Mouse (Mus musculus) mouse trophoblast stem cell (cell line): ENCODE data around the gene Gstm1.
"Not testable (repeated sequence)": the region's sequence is repeated elsewhere in the genome, so short reads cannot be mapped to it uniquely, and the experiment has no call there.

Experiments used
- in situ Hi-C, 2 experiments: fragments of 300-500 bp; cut with MseI, MboI; formaldehyde crosslinking; loops; 2 replicates in 1 of 2; 3 replicates in 1 of 2; pipeline ENCODE4 v1.15.1; 2025

Gstm1 gene

DNA sequence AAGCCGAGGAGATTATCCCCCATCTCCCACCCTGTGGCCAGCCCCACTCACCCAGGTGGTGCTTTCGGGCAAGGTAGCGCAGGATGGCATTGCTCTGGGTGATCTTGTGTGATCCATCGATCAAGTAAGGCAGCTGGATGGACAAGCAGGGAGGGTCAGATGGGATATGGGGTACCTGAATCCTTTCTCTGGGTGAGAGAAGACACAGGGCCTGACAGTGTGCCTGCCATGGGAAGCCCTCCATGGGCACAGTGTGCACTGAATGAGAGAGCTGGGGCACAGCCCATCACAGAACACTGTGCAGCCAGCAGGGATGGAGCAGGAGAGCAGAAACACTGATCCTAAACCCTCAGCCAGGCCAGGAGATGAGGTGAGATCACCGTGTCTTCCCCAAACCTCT, 1.3 kb downstream of the Gstm1 start:
- in situ Hi-C loops, result not testable (repeated sequence)

DNA sequence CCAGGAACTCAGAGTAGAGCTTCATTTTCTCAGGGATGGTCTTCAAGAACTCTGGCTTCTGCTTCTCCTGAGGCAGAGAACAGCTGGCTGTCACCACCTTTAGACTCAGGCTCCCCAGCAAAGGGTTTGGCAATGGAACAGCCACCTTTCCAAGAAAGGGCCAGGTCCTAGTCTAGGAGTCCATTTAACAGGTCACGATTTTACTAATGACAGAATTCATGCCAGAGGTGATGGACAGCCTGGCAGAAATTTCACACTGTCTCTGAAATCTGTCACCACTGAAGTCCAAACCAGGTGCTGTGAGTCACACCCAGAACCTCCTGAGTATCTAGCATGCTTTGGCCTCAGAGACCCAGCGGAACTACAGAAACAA, 2.8 kb downstream of the Gstm1 start:
- in situ Hi-C loops, result no loop called here

DNA sequence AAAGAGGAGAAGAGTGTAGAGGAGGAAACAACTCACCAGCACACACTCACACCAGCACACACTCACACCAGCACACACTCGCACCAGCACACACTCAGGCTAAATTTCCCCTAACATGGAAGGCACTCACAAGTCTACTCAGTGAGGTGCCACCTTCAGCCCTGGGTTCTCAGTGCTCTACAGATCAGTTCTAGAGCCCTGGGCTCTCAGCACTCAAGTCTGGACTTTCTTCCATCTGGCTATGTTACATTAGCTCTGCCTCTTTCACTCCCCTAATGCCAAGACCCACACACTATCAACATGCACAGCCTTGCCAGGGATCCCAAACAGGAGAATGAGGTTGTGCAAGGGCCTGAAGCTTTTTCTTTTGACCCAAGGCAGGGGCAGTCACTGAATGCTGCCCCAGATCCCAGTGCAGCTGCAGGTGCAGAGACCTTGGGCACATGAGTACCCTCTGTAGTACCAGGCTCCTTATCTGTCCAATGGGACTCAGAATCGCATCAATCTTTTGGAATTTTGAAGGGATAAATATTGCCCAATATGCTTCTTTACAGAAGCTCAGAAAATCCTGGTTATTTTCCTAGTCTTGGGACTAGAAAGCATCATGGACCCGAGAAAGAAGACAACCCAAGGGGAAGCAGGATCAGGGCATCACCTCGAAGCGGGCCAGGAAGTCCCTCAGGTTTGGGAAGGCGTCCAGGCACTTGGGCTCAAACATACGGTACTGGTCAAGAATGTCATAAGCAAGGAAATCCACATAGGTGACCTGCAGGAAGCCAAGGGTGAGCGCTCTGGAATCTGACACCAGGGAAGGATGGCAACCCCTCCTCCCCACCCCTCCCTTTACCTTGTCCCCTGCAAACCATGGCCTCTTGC, 3.4 kb downstream of the Gstm1 start:
- in situ Hi-C loops, result no loop called here

DNA sequence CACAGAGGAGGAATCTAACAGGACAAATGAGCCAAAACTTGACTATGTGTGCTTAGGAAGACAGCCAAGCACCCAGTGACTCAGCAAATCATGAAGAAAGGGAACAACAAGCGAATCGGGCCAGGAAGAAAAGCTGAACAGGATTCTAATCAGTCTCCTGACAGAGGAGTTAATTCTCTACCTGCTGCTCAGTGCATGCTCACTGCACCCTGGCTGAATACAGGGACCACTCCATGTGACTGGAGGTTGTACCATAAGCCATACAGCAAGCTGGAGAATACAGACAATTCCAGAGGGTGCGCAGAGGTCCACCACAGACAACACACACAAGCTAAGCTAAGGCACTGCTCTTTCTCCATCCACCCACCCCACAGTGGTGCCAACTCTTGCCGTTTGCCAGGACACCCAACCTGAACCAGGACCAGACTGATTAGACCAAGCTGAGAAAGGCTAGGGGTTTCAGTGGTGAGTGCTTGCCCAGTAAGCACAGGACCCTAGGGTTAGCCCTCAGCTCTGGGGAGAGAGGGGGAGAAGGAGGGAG, 4.4 kb downstream of the Gstm1 start:
- in situ Hi-C loops, result no loop called here

DNA sequence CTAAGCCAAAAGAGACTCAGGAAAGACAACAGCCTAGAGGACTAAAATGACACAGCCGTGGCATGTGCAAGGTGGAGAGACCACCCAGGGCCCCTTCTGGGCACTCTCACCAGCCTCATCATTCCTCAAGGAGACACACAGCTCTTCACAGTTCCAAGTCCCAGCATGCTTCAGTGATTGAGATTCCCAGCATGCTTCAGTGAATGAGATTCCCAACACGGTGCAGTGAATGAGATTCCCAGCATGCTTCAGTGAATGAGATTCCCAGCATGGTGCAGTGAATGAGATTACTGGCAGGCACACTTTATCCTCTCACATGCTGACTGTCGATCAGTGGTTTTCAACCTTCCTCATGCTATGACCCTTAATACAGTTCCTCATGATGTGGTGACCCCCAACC, 6.2 kb downstream of the Gstm1 start:
- in situ Hi-C loops, result no loop called here

DNA sequence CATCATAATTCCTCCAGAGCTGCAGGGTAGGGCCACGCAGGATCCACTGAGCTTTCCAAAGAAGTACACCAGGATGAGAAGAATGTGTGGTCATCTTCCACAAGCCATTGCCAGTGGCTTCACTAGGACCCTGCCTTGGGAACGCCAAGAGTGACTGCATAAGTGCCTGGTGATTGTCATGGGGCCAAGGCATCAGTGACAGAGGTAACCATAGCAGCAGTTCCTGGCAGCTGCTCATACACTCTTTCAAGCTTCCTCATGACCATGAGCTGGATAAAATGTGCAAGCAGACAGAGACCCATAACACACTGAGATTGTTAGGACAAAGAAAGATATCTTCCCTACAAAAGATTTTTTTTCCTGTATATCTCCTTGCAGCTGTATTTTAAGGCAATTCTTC, 7.5 kb downstream of the Gstm1 start:
- in situ Hi-C loops, result no loop called here

DNA sequence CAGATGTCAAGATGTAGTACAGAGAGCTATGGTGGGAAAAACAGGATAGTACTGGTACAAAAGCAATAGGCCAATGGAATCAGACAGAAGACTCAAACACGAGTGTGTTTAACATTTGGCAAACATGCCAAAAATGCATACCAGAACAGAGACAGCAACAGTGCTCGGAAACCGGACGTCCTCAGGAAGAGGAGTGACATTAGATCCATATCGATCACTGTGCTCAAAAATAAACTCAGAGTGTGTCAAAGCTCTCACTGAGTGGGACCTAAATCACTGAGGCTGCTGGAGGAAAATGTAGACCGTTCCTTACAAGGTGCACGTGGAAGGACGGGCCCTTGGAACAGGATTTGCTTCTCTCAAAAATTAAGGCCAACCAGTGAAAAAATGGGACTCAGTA, 15.8 kb downstream of the Gstm1 start:
- in situ Hi-C loops, result no loop called here

DNA sequence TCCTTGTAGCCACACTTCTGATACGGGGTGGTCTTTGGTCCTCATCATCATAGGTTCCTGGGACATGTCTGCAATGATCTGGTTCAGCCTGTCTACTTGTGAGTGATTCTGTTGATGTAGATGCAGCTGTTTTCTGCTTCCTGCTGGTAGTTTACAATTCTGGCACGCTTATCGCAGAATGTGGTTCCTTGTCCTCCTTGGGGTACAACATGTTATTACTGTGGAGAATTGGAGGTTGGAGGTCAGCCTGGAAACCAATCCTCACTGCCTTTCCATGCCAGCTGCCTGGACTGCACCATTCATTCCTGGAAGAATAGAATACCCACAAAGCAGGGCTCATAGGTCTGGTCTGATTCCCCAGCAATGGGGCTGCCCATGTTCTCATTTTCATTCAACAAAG, 18.3 kb downstream of the Gstm1 start:
- in situ Hi-C loops, result no loop called here

DNA sequence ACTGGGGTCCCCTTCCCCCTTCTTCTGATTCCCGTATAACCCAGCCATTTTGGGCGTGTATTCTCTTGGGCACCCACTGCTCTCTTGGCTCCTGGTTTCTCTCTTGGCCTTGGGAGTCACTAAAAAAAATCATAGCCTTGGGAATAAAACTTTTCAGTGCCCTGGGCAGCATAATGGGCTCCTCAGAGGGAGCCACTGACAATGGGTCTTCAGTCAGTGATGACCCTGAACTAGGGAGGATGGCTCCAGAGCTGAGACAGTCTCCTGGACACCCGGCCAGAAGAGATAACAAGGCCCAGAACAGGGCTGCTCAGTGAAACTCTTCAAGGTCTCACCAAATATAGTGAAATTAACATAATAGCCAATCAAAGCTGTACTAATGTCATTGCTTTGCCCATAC, 19.2 kb downstream of the Gstm1 start:
- in situ Hi-C loops, result no loop called here

DNA sequence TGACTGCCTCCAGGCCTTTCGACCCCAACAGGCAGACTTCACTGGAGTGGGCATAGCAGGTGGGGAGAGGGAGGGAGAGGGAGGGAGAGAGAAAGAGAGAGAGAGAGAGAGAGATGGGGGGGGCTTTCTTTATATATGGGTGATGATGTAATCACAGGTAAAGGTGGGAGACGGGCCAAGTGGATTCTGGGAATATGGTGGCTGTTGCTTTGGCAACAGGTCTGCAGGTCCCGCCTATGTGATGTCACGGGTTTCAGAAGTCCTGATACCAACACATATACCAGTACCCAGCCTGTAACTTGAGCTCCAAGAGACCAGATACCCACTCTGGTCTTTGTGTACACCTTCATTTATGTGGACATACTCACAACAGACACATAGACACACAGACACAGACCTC, 21.2 kb downstream of the Gstm1 start:
- in situ Hi-C loops, result no loop called here

DNA sequence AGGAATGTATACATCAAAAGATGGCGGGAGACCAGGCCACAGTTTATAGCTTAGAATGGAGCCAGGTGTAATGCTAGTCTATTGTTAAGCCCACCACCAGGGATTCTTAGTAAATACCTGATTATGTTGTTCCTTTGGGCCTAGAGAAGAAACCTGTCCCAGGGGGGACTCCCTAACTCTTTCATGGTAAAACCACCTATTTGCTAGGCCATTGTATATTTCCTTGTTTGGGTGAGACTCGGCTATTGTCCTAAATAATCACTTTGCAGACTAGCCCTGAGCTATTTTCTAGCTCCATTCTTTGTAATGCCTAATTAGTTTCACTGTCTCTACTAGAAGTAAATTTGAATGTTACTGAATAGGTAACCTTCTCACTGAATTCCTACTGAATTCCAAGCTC, 21.8 kb downstream of the Gstm1 start:
- in situ Hi-C loops, result not testable (repeated sequence)

DNA sequence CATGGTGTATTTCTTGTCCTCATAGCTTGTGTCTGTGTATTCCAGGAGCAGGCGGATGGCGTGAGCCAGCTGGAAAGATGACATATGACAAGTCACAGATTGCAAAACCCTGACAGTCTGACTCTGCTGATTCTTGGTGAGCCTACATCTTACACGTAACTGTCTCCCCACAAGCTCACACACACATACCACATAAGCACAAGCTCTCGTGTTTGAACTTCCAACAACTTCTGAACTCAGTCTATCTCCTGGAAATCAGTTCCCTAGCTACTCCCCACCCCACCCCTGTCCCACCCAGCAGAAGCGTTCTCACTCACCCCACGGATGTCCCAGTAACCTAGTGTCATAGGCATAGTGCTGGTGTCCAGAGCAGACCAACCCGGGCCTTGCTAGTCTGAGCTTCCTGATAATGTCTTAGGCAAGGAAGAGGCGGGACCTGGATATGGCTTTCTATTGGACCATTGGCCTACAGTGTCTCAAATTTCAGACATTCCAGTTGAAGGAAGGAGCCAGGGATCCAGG, 31.7 kb downstream of the Gstm1 start, which contains the start of gene Gstm2:
Gstm2 (minus strand) TSS at position 413 of the 522 bp plus-strand sequence.
- in situ Hi-C loops, result no loop called here

DNA sequence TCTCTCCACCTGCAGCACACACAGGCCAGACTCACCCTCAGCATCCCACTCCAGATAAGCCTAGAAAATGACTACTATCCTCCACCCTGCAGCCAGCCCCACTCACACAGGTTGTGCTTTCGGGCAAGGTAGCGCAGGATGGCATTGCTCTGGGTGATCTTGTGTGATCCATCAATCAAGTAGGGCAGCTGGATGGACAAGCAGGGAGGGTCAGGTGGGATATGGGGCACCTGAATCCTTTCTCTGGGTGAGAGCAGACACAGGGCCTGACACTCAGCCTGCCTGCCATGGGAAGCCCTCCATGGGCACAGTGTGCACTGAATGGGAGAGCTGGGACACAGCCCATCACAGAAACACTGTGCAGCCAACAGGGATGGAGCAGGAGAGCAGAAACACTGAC, 32.6 kb downstream of the Gstm1 start:
- in situ Hi-C loops, result not testable (repeated sequence)

DNA sequence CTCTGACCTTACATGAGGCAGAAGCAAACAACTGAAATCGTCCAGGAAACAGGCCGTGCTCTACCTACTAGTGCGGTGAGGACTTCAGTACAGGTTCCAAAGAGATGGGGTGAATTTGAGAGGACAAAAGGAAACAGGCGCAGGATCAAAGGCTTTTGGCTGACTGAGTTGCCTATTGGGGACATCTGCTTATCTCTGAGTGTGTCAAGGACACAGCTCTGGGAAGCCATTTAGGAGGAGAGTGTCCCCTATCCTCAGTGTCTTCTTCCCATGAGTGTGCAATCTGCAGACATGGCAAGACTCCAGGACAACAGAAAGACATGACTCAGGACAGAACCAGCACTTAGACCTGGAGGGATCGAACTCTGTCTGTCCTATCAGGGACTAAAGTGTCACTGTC, 33.3 kb downstream of the Gstm1 start:
- in situ Hi-C loops, result no loop called here

DNA sequence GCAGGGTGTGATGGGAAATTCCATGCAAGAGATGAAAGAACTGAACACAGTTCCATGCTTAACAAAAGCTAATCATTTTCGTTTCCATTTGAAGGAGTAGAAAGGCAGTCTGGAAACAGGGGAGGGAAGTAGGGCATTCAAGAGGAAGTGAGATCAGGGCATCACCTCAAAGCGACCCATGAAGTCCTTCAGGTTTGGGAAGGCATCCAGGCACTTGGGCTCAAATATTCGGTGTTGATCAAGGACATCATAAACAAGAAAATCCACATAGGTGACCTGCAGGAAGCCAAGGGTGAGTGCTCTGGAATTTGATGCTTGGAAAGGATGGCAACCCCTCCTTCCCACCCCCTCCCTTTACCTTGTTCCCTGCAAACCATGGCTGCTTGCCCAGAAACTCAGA, 34.0 kb downstream of the Gstm1 start:
- in situ Hi-C loops, result no loop called here

DNA sequence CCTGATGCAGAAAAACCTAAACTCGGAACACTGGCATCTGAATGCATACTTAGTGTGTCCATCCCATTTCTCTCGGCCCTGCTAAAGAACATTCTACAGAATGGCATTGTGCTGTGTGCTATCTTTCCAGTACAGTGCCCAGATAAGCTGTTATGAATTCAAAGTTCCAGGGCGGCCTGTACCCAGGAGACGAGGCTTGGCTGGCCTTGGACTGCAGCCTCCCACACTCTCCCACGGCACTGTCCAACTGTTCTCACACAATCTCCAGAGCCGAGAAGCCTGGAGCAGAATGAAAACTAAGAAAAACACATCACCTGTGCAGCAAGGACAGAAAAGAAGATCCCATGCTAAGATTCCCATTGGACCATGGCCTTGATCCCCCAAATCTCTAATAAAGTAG, 35.0 kb downstream of the Gstm1 start:
- in situ Hi-C loops, result no loop called here

DNA sequence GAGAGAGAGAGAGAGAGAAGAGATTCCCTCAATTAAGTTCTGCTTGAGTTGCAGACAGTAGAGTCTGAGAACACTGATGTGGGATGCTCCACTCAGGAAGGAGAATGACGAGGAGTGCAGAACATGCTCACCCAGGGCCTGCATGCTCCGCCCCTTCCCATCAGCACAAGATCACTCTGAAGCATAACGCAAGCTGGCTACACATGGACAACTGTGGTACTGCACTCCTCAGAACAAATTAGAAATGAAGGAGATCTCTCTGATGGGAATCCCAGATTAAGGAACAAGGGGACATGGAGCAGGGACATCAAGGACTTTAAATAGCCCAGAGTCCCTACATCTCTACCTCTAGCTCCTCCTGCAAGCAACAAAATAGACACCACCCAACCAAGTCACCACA, 36.5 kb downstream of the Gstm1 start:
- in situ Hi-C loops, result no loop called here

DNA sequence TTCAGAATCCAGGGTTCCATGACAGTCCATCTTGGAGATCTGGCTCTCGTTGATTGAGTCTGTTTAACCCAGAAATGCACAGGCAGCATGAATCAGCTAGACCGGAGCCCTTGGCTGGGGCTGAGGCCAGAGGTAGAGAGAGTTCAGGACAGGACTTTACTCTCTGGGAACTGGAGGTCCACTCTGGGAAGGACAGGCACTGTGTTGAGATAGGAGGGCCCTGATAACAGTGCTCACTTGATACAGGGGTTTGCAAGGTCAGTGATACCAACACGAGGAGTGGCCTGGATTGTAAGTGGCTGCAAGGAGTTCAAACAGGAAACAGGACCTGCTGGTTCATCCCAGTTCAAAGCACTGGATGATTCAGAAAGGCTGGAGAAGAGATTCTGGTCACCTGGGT, 40.1 kb downstream of the Gstm1 start:
- in situ Hi-C loops, result no loop called here

DNA sequence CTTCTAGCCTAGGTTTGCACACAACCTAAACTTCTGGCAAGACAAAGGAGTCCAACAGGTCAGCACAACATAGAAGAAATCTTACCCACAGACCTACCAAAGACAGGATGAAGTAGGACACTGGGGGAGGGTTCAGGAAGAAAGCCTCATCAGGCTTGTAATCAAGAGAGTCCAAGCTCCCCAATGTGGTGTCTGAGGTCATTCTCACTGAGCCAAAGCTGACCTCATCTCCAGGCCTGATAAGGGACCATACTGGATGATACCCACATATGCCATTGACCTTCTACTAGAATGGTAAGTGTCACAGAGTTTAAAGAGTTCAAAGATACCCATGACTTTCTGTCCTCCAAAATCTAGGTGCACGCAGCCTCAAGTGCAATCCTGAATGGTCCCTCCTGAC, 43.5 kb downstream of the Gstm1 start:
- in situ Hi-C loops, result no loop called here

DNA sequence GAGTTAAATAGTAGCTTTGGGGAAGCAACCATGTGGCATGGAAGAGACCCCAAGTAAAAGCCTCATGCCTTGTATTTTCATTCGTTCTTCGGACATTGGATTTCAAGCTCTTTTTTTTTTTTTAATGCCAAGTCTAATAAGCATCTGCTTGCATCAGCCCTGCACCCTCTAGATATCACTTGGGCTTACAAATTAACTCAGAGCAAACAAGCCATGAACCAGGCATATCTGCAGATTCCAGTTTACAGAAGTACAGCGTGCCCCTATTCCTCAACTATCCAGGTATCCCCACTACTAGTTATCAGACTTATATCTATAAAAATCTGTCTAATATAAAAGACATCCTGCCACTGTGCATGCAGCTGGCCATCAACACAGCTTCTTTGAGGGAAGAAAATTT, 45.7 kb downstream of the Gstm1 start:
- in situ Hi-C loops, result no loop called here

DNA sequence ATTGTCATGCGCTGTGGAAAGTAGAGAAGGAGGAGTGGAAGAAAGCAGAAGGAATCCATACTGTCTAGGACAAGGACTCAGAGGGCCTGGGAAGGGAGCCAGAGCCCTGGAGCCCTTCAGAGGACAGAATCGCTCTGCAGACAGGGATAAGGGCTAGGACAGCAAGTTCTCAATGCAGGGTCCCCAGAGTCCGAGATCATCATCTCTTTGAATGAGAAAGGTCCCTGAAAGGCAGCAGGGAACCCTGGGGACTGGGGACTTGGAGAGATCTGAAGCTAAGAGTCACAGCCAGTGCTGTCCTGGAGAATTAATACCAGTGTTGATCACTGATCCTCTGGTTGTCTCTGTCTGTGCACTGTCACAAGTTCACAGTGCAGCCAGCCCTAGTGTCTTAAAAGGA, 46.7 kb downstream of the Gstm1 start:
- in situ Hi-C loops, result not testable (repeated sequence)

DNA sequence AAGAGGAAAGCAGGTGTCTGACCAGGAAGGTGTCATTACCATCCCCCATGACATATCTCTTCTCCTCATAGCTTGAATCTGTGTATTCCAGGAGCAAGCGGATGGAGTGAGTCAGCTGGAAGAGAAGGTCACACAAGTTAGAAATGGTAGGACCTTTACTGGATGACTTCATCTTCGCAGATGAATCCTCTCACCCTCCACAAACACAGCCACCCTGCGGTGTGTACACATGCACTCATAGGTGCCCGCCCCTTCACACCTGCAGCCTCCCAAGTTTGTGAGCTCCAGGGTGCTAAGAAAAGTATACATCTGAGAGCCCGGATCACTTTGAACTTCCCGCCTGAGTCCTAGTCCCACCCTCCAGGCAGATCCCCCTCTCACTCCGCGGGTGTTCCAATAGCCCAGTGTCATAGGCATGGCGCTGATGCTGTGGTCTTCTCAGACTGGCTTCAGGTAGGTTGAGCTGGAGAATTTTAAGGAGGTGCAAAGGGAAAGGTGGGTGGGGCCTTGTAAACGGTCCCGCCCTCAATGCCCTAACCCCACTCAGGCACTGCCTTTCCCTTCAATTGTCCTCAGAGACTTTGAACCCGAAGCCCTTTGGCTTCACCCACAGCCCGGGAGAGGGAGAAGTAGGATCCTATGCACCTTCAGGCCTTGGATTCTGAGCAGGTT, 48.9 kb downstream of the Gstm1 start, which contains the start of gene Gstm3:
Gstm3 (minus strand) TSS at position 560 of the 672 bp plus-strand sequence.
- in situ Hi-C loops, result no loop called here

DNA sequence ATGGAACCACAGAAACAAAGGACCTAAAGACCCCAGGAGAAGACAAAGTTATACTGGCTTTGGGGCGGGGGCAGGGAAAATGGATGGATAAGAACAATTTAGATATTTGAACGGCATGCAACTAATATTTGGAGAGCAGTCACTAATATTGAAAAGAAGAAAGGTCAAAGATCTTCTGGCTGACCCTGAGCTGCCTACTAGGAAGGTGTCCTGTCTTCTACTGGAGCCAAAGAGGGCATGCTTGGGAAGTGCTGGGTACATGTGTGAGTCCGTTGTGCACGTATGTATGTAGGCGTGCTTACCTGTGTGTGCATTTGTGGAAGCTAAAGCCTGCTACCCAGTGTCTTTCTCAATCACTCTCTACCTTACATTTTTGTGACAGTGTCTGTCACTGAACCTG, 51.1 kb downstream of the Gstm1 start:
- in situ Hi-C loops, result no loop called here
